Comparison of ENCODE assay signal across 12 mouse cellular contexts in the genomic region with DNA sequence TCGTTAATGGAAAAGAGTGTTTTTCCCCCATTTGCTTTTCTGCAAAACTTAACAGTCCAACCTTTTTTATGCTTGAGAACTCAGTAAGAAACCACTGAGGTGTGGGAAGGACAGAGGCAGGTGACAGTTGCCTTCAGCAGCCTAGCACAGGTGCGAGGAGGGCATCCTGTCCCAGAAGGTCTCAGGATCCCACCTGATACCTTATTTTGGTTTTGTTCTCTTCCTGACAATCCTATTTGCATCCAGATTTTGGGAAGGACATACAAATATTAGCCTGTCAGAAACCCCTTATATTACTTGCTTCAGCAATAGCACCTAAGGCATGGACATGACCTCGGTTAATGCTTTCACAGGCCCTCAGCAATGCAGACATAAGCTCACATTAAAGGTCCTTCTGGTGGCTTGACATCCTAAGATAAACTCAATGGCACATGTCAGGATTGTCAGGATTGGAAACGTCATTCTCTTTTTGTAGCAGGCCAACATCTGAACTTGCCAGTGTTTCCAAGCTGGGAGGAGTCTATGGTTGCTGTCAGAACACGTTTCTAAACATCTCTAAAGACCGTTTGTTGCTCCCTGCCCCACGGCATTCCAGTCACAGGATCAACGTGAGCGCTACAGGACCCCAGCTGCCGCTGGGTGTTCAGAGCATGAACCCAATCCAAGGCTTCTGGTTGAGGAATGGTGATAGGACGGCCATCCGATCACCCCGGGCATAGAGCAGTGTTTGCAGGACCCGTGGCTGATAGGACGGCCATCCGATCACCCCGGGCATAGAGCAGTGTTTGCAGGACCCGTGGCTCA. TPM values are rescaled to one million over a fixed set of nuclear protein-coding genes. Genes with fewer than 3 reads are reported as not detected.
DNase-seq lines count a peak whose midpoint lies in the region; ATAC-seq and TF ChIP-seq lines count a peak whose summit lies in the region.
"Had no signal": no experiment of that assay in that cellular context is flagged by ENCODE, and none has a peak within 500 bp of the region (broad histone marks: within the 10 kb centered on the region; RNA-seq: fewer than 3 reads in every experiment).

No protein-coding gene starts in this region.

- H3K9ac ChIP-seq in embryonic facial prominence, embryonic 13.5 days, result 0 out of 2 replicates have a peak overlapping the region, but pooled peaks have one; percentile 11
- H3K9ac ChIP-seq in kidney, postnatal 0 days (ENCODE audit: low read depth, low read length), result peak overlapping the region; percentile 76
- H3K9ac ChIP-seq: embryonic facial prominence, embryonic 12.5 days had no signal

- no peak for TF ChIP-seq CTCF in kidney, postnatal 0 days (IDR thresholded peaks at IDR 0.05; ENCODE audit: low read depth)

- H3K27me3 ChIP-seq in embryonic facial prominence, embryonic 13.5 days, result no peaks in the 10 kb centered on the region
- H3K27me3 ChIP-seq in embryonic facial prominence, embryonic 10.5 days (replicated peaks; ENCODE audit: low read depth, poor library complexity, severe bottlenecking), result no peaks in the 10 kb centered on the region
- H3K27me3 ChIP-seq in kidney, postnatal 0 days (ENCODE audit: insufficient read depth, low read length), result no peaks in the 10 kb centered on the region
- H3K27me3 ChIP-seq: embryonic facial prominence, embryonic 12.5 days had no signal

- no peaks in the 10 kb centered on the region for H3K36me3 ChIP-seq in embryonic facial prominence, embryonic 13.5 days
- no peaks in the 10 kb centered on the region for H3K36me3 ChIP-seq in embryonic facial prominence, embryonic 10.5 days (replicated peaks)
- H3K36me3 ChIP-seq in kidney, postnatal 0 days (ENCODE audit: insufficient read depth, low read length), result no peaks in the 10 kb centered on the region
- H3K36me3 ChIP-seq: embryonic facial prominence, embryonic 12.5 days; midbrain, embryonic 10.5 days had no signal

- WGBS in embryonic facial prominence, embryonic 13.5 days, result 67% methylated on average over 18 of the region's 18 CpGs
- WGBS in embryonic facial prominence, embryonic 10.5 days, result 79% methylated on average over 18 of the region's 18 CpGs
- 61% methylated on average over 18 of the region's 18 CpGs for WGBS in kidney, postnatal 0 days

- no peak for DNase-seq in embryonic facial prominence, embryonic 10.5 days (ENCODE audit: low spot score)
- peak; percentile 67 to 73 for DNase-seq in lung, adult 18-20 months
- DNase-seq in lung, postnatal 14 days, result no peak
- no peak for DNase-seq in kidney, postnatal 0 days (ENCODE audit: low spot score)
- DNase-seq in embryo, embryonic 10.5 days (ENCODE audit: low spot score), result no peak
- no peak for DNase-seq in testis, postnatal 14 days (ENCODE audit: low spot score)
- no peak for DNase-seq in cerebellum, postnatal 36 days
- DNase-seq: layer of hippocampus, adult 9-11 months; thymus, postnatal 25 days had no signal

- no peaks in the 10 kb centered on the region for H3K9me3 ChIP-seq in embryonic facial prominence, embryonic 13.5 days
- no peaks in the 10 kb centered on the region for H3K9me3 ChIP-seq in embryonic facial prominence, embryonic 10.5 days
- no peaks in the 10 kb centered on the region for H3K9me3 ChIP-seq in kidney, postnatal 0 days (replicated peaks; ENCODE audit: low read length)
- H3K9me3 ChIP-seq: embryonic facial prominence, embryonic 12.5 days; midbrain, embryonic 10.5 days had no signal

- ATAC-seq in embryonic facial prominence, embryonic 13.5 days (ENCODE audit: insufficient number of reproducible peaks, insufficient read depth, low FRiP score, low TSS enrichment, low read depth), result no peak
- ATAC-seq in kidney, postnatal 0 days (replicated peaks; ENCODE audit: low FRiP score, low read depth), result no peak

- H3K4me3 ChIP-seq in embryonic facial prominence, embryonic 13.5 days, result no peak overlapping the region
- H3K4me3 ChIP-seq in embryonic facial prominence, embryonic 10.5 days, result no peak overlapping the region
- peak overlapping the region; percentile 65; the same call in 1 of the 2 replicates for H3K4me3 ChIP-seq in kidney, postnatal 0 days (replicated peaks; ENCODE audit: low read depth, low read length)
- H3K4me3 ChIP-seq: embryonic facial prominence, embryonic 12.5 days; midbrain, embryonic 10.5 days had no signal

- H3K4me1 ChIP-seq in embryonic facial prominence, embryonic 13.5 days, result peaks cover 50% of the 10 kb centered on the region
- H3K4me1 ChIP-seq in embryonic facial prominence, embryonic 10.5 days, result peaks cover 53% of the 10 kb centered on the region
- H3K4me1 ChIP-seq in kidney, postnatal 0 days (replicated peaks; ENCODE audit: insufficient read depth, low read length), result peaks cover 30% of the 10 kb centered on the region

- peak overlapping the region; percentile 19 for H3K4me2 ChIP-seq in embryonic facial prominence, embryonic 13.5 days
- peak overlapping the region; percentile 66 for H3K4me2 ChIP-seq in kidney, postnatal 0 days (ENCODE audit: low read length)
- H3K4me2 ChIP-seq: embryonic facial prominence, embryonic 12.5 days had no signal

- H3K27ac ChIP-seq in embryonic facial prominence, embryonic 13.5 days, result no peak overlapping the region
- H3K27ac ChIP-seq in embryonic facial prominence, embryonic 10.5 days (replicated peaks), result no peak overlapping the region
- peak overlapping the region; percentile 98 for H3K27ac ChIP-seq in kidney, postnatal 0 days
- H3K27ac ChIP-seq: embryonic facial prominence, embryonic 12.5 days had no signal

RNA-seq across cellular contexts. Expression of a gene that starts 34.8 kb away (rescaled TPM):
- 30.6 and 34.0 TPM in 2 replicates for polyA plus RNA-seq in embryonic facial prominence, embryonic 13.5 days (2015; fragmentation: Nextera tagmentation; extraction: Ambion mirVana)
- 44.6 and 45.4 TPM in 2 replicates for polyA plus RNA-seq in embryonic facial prominence, embryonic 10.5 days (2016; fragmentation: Nextera tagmentation; extraction: Ambion mirVana)
- 31.6 and 35.9 TPM in 2 replicates for polyA plus RNA-seq in kidney, postnatal 0 days (2015; fragmentation: Nextera tagmentation; extraction: Ambion mirVana)

RNA-seq across cellular contexts. Expression of a gene that starts 37.3 kb away (rescaled TPM):
- 3.1 and 4.5 TPM in 2 replicates for polyA plus RNA-seq in embryonic facial prominence, embryonic 13.5 days (2015; fragmentation: Nextera tagmentation; extraction: Ambion mirVana)
- polyA plus RNA-seq in embryonic facial prominence, embryonic 10.5 days (2016; fragmentation: Nextera tagmentation; extraction: Ambion mirVana), result 2.5 and 2.9 TPM in 2 replicates
- polyA plus RNA-seq in kidney, postnatal 0 days (2015; fragmentation: Nextera tagmentation; extraction: Ambion mirVana), result 19.9 and 24.5 TPM in 2 replicates

RNA-seq across cellular contexts. Expression of a gene that starts 53.7 kb away (rescaled TPM):
- polyA plus RNA-seq in embryonic facial prominence, embryonic 13.5 days (2015; fragmentation: Nextera tagmentation; extraction: Ambion mirVana), result 3.8 and 4.7 TPM in 2 replicates
- polyA plus RNA-seq in embryonic facial prominence, embryonic 10.5 days (2016; fragmentation: Nextera tagmentation; extraction: Ambion mirVana), result 6.8 and 7.4 TPM in 2 replicates
- 2.9 and 3.6 TPM in 2 replicates for polyA plus RNA-seq in kidney, postnatal 0 days (2015; fragmentation: Nextera tagmentation; extraction: Ambion mirVana)

Comparison
In these comparisons a context has a peak if more than half of its experiments do, and no peak if none do; other contexts are left out.
1. DNase-seq: peak in lung, adult 18-20 months (2 of 2); none in embryonic facial prominence, embryonic 10.5 days (single experiment), lung, postnatal 14 days (single experiment), kidney, postnatal 0 days (single experiment), embryo, embryonic 10.5 days (single experiment), testis, postnatal 14 days (single experiment) and cerebellum, postnatal 36 days (0 of 2).